Mouse (Mus musculus): Measurements from ENCODE around the gene Abcf1.

GRCm38 (mm10) chr17:35998545-35999305 is 29.2 kb upstream of the Abcf1 start:
- TF ChIP-seq POLR2A (IDR thresholded peaks at IDR 0.05; ENCODE audit: low read depth, low read length) (no peak), CTCF (IDR thresholded peaks at IDR 0.05; ENCODE audit: borderline replicate concordance, insufficient read depth, low read length) (no peak)
